Mouse (Mus musculus): ENCODE data around the gene Tmem199.

GRCm38 (mm10) chr11:78467515-78467914 lies 44.5 kb downstream of the Tmem199 start:
- TF ChIP-seq EP300 (IDR thresholded peaks at IDR 0.05) (no peak), CTCF (IDR thresholded peaks at IDR 0.05) (no peak)

Measured in lung, postnatal 0 days (tissue).